Mouse (Mus musculus): Measurements from ENCODE around the gene Pop7.

The Pop7 gene

GRCm38 (mm10) chr5:137527413-137527812 lies 25.1 kb upstream of the Pop7 start:
- no peak for DNase-seq

- DNase-seq, result peak; percentile 69
These were observed 24.0 kb upstream of the Pop7 start for GRCm38 (mm10) chr5:137526192-137526936.

GRCm38 (mm10) chr5:137525511-137525910 lies 23.2 kb upstream of the Pop7 start:
- no peak for DNase-seq

GRCm38 (mm10) chr5:137524671-137525070 lies 22.4 kb upstream of the Pop7 start:
- no peak for DNase-seq

- no peak for DNase-seq
These were observed 21.9 kb upstream of the Pop7 start for GRCm38 (mm10) chr5:137524251-137524515.

GRCm38 (mm10) chr5:137523396-137524250 lies 21.3 kb upstream of the Pop7 start:
- no peak for DNase-seq

- DNase-seq, result no peak
These were observed 20.4 kb upstream of the Pop7 start for GRCm38 (mm10) chr5:137522711-137523110.

- DNase-seq, result no peak
These were observed 19.5 kb upstream of the Pop7 start for GRCm38 (mm10) chr5:137521861-137522260.

- no peak for DNase-seq
These were observed 17.6 kb upstream of the Pop7 start for GRCm38 (mm10) chr5:137519691-137520550.

GRCm38 (mm10) chr5:137518436-137518835 lies 16.1 kb upstream of the Pop7 start, which contains the start of gene Gigyf1:
TSS of gene Gigyf1 (plus strand) at chr5:137518548.
- DNase-seq, result no peak

GRCm38 (mm10) chr5:137514811-137515210 lies 12.5 kb upstream of the Pop7 start:
- DNase-seq, result no peak

- no peak for DNase-seq
These were observed 11.8 kb upstream of the Pop7 start for GRCm38 (mm10) chr5:137513951-137514721.

- no peak for DNase-seq
These were observed 10.8 kb upstream of the Pop7 start for GRCm38 (mm10) chr5:137512847-137513794.

- no peak for DNase-seq
These were observed 9.4 kb upstream of the Pop7 start for GRCm38 (mm10) chr5:137511706-137512105.

- no peak for DNase-seq
These were observed 8.5 kb upstream of the Pop7 start for GRCm38 (mm10) chr5:137510573-137511390.

GRCm38 (mm10) chr5:137510014-137510501 lies 7.7 kb upstream of the Pop7 start:
- peak; percentile 90 for DNase-seq

- DNase-seq, result no peak
These were observed 1.7 kb upstream of the Pop7 start for GRCm38 (mm10) chr5:137504041-137504440.

GRCm38 (mm10) chr5:137502667-137503110 lies 371 bp upstream of the Pop7 start:
- DNase-seq, result peak; percentile 92

GRCm38 (mm10) chr5:137500186-137500585 lies 2.1 kb downstream of the Pop7 start:
- no peak for DNase-seq

- peak; percentile 58 for DNase-seq
These were observed 8.5 kb downstream of the Pop7 start for GRCm38 (mm10) chr5:137493831-137494230.

All from kidney, postnatal 14 days (tissue).